Mouse (Mus musculus) testis, adult 2 months (tissue): ENCODE measurements at regions not wholly inside any gene's neighbourhood (a gene's known extent, or its start where the extent isn't known, plus 50 kb on each side); places are given as distances from the start of the nearest gene placed in this dataset.

ENCODE experiments used
- CTCF ChIP-seq: fragments of 200-500 bp; IDR thresholded peaks from 2 replicates; pipeline ENCODE4 v1.5.1; 2012; ENCODE audit warnings: low read depth, mild to moderate bottlenecking, inconsistent platforms, low read length, moderate library complexity; ENCODE audit not compliant: control insufficient read depth, insufficient read depth, insufficient replicate concordance
- POLR2A ChIP-seq: fragments of 200-500 bp; IDR thresholded peaks from 2 replicates; pipeline ENCODE4 v1.6.1; 2012; ENCODE audit warnings: low read depth, mild to moderate bottlenecking, inconsistent platforms, low read length, moderate library complexity; ENCODE audit not compliant: control insufficient read depth

- TF ChIP-seq CTCF = no peak
- TF ChIP-seq POLR2A = no peak
Observed at GRCm38 (mm10) chr14:106491389-106491788, 385.4 kb downstream of the Trim52 start.
